Mouse (Mus musculus): Measurements from ENCODE around the gene Angel2. TPM values are rescaled to one million over a fixed set of nuclear protein-coding genes. Genes with fewer than 3 reads are reported as not detected.

The Angel2 gene
- total RNA-seq (2023), result 10 to 100 TPM; 28.9 to 32.0 TPM

GRCm38 (mm10) chr1:190924812-190925211 is at the start of gene Angel2:
Gene Angel2 (plus strand): TSS chr1:190925112.

GRCm38 (mm10) chr1:190911415-190912123 is 13.3 kb upstream of the Angel2 start, which contains the start of gene Rps6kc1:
Gene Rps6kc1 (minus strand): TSS chr1:190911770.

GRCm38 (mm10) chr1:190979100-190979563 is 54.2 kb downstream of the Angel2 start, which contains the start of gene Vash2:
Gene Vash2 (minus strand): TSS chr1:190979296.

Other genes starting within 250 kb of the Angel2 start
- gene Rps6kc1, start 13.3 kb upstream of the Angel2 start, total RNA-seq (2023), result 10 to 100 TPM; 46.8 to 47.6 TPM
- gene Vash2, start 54.2 kb downstream of the Angel2 start, total RNA-seq (2023), result not detected
- gene Flvcr1, start 101.0 kb downstream of the Angel2 start, total RNA-seq (2023), result 10 to 100 TPM; 39.6 to 45.0 TPM
- gene Spata45, start 111.5 kb downstream of the Angel2 start, total RNA-seq (2023), result not detected
- gene Tatdn3, start 137.8 kb downstream of the Angel2 start, total RNA-seq (2023), result 10 to 100 TPM in 1 of 2 experiments, 1 to 10 TPM in 1; 9.8 to 11.4 TPM
- gene Nsl1, start 137.9 kb downstream of the Angel2 start, total RNA-seq (2023), result 10 to 100 TPM; 11.8 to 14.5 TPM
- gene Batf3, start 172.7 kb downstream of the Angel2 start, total RNA-seq (2023), result 1 to 10 TPM; 2.4 to 4.7 TPM
- gene Fam71a, start 239.7 kb downstream of the Angel2 start, total RNA-seq (2023), result 10 to 100 TPM; 19.5 to 33.2 TPM